Mouse (Mus musculus): ENCODE data around the gene Pfdn6.

- TF ChIP-seq MAFK (IDR thresholded peaks at IDR 0.05; ENCODE audit: insufficient read depth, low read depth, low read length) (no peak), ZC3H11A (IDR thresholded peaks at IDR 0.05; ENCODE audit: borderline replicate concordance, low read depth, low read length) (no peak)
Measured at GRCm38 (mm10) chr17:33968927-33969326, 28.8 kb upstream of the Pfdn6 start.

Measured in ES-E14 (cell line).